Mouse (Mus musculus) liver, postnatal 0 days (tissue): Measurements from ENCODE around the gene Lce1k. TPM values are rescaled to one million over a fixed set of nuclear protein-coding genes. Genes with fewer than 3 reads are reported as not detected.
A peak's percentile ranks its signal among the peaks of the same experiment; 100 is the strongest.

Experiments
- ATAC-seq: fragments of 200-750 bp; cut with Nextera tagmentation; 2 replicates; pipeline ENCODE4 v1.8.0; 2017; ENCODE audit warnings: mild to moderate bottlenecking, moderate library complexity
- DNase-seq: peaks from one replicate; pipeline ENCODE4 v3.0.0-alpha.2; 2016
- H3K27ac ChIP-seq: fragments of 300-500 bp; sonication (generic); 2 replicates; pipeline ENCODE4 v1.5.1; 2014; ENCODE audit warnings: antibody characterized with exemption, moderate library complexity, mild to moderate bottlenecking, low read depth
- H3K27me3 ChIP-seq: fragments of 300-500 bp; sonication (generic); 2 replicates; pipeline ENCODE4 v1.6.1; 2014; ENCODE audit warnings: low read length, control low read depth, mixed read lengths; ENCODE audit not compliant: insufficient read depth
- H3K36me3 ChIP-seq: fragments of 300-500 bp; sonication (generic); replicated peaks from 2 replicates; pipeline ENCODE4 v1.6.1; 2014; ENCODE audit warnings: mild to moderate bottlenecking, control low read depth, low read length, moderate library complexity, mixed read lengths; ENCODE audit not compliant: insufficient read depth
- H3K4me1 ChIP-seq: fragments of 300-500 bp; sonication (generic); 2 replicates; pipeline ENCODE4 v1.6.1; 2014; ENCODE audit warnings: antibody characterized with exemption, mild to moderate bottlenecking, control low read depth; ENCODE audit not compliant: insufficient read depth
- H3K4me2 ChIP-seq: fragments of 300-500 bp; sonication (generic); 2 replicates; pipeline ENCODE4 v1.6.1; 2014; ENCODE audit warnings: low read depth, mild to moderate bottlenecking, low read length, moderate library complexity, mixed read lengths
- H3K4me3 ChIP-seq: fragments of 300-500 bp; sonication (generic); 2 replicates; pipeline ENCODE4 v1.5.1; 2014; ENCODE audit warnings: low read depth, low read length
- H3K9ac ChIP-seq: fragments of 300-500 bp; sonication (generic); replicated peaks from 2 replicates; pipeline ENCODE4 v1.6.1; 2014; ENCODE audit warnings: mild to moderate bottlenecking, moderate library complexity
- H3K9me3 ChIP-seq: fragments of 300-500 bp; sonication (generic); 2 replicates; pipeline ENCODE4 v1.6.1; 2016; ENCODE audit warnings: mild to moderate bottlenecking, control low read depth, low read length, mixed read lengths
- CTCF ChIP-seq: sonication (generic); IDR thresholded peaks from 2 replicates; pipeline ENCODE4 v1.5.1; 2016; ENCODE audit warnings: antibody characterized with exemption, low read depth
- EP300 ChIP-seq: IDR thresholded peaks from 2 replicates; pipeline ENCODE4 v1.6.1; 2016; ENCODE audit warnings: antibody characterized with exemption, low read depth, mild to moderate bottlenecking
- WGBS: fragments of 180-500 bp; shearing (Covaris S2); extraction: QIAGEN DNeasy Blood & Tissue Kit; methylation state at CpG from one replicate; pipeline ENCODE4 v1.1.7; 2014; ENCODE audit not compliant: insufficient replicate concordance; 5-methylcytosine and 5-hydroxymethylcytosine counted together
- polyA plus RNA-seq: library from polyadenylated mRNA; unstranded; fragments of >200 nt; fragmentation: Nextera tagmentation; extraction: Ambion mirVana; gene quantifications from 2 replicates; pipeline ENCODE4 v1.2.1, GENCODE M21; 2015

Lce1k gene
- polyA plus RNA-seq, 1 experiment from 2014 or later, result not detected

GRCm38 (mm10) chr3:92778799-92779198 is 28.9 kb downstream of the Lce1k start, which contains the start of gene Lce1i:
TSS of gene Lce1i (minus strand) at chr3:92778899.
- ATAC-seq (no peak), DNase-seq (no peak)
- no peaks in the 10 kb centered on the region for H3K27me3 ChIP-seq
- WGBS, result 76% methylated on average over 1 of the region's 1 CpGs
- no peaks in the 10 kb centered on the region for H3K9me3 ChIP-seq
- H3K27ac ChIP-seq, result no peak within 1 kb of the TSS
- H3K9ac ChIP-seq, result no peak within 1 kb of the TSS
- H3K4me3 ChIP-seq, result no peak within 1 kb of the TSS
- H3K4me2 ChIP-seq, result no peak within 1 kb of the TSS
- H3K36me3 ChIP-seq, result no peaks in the 10 kb centered on the region
- TF ChIP-seq CTCF (no peak), EP300 (no peak)
- H3K4me1 ChIP-seq, result no peaks in the 10 kb centered on the region

- Histone ChIP-seq H3K4me2 (no peak overlapping the region), H3K4me1 (no peaks in the 10 kb centered on the region), H3K4me3 (no peak overlapping the region), H3K27me3 (no peaks in the 10 kb centered on the region), H3K9me3 (no peaks in the 10 kb centered on the region), H3K36me3 (no peaks in the 10 kb centered on the region), H3K9ac (no peak overlapping the region), H3K27ac (no peak overlapping the region)
- TF ChIP-seq EP300 (no peak), CTCF (peak; percentile 35; the same call in 1 of the 2 replicates)
- 19% methylated on average over 3 of the region's 3 CpGs for WGBS
- no peak for ATAC-seq
- DNase-seq, result no peak
These were observed 36.1 kb downstream of the Lce1k start for GRCm38 (mm10) chr3:92771573-92771972.

DNA sequence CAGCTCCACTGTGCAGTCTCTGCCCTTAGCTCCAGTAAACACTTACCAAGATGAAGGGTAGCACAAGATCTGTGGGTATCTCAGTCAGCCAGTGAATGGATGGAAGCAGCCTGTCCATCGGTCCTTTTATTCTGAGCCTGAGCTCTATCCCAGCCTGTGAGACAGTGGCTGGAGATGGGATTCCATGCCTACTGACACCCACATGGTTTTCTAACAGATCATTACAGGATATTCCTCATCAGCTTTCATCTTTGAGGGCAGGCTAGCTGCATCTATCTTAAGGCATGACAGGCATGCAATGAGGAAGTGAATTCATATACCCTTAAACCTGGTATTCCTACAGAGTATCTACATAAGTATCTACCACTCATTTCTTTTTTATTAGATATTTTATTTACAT is 42.7 kb downstream of the Lce1k start, which contains the start of gene Lce1h:
Gene Lce1h, minus strand, starts transcription at position 101 of the 400 bp plus-strand sequence.
- ATAC-seq (no peak), DNase-seq (no peak)
- H3K4me1 ChIP-seq, result no peaks in the 10 kb centered on the region
- no peak for TF ChIP-seq EP300
- TF ChIP-seq CTCF, result no peak
- H3K4me2 ChIP-seq, result no peak within 1 kb of the TSS
- WGBS, result 75% methylated on average over 1 of the region's 1 CpGs
- no peaks in the 10 kb centered on the region for H3K9me3 ChIP-seq
- H3K27me3 ChIP-seq, result no peaks in the 10 kb centered on the region
- H3K4me3 ChIP-seq, result no peak within 1 kb of the TSS
- no peaks in the 10 kb centered on the region for H3K36me3 ChIP-seq
- no peak within 1 kb of the TSS for H3K27ac ChIP-seq
- no peak within 1 kb of the TSS for H3K9ac ChIP-seq

Other genes with a start within 250 kb of the Lce1k start
- gene Ivl, start 234.2 kb downstream of the Lce1k start, polyA plus RNA-seq, result not detected in 2 replicates
- 5.1 and 6.3 TPM in 2 replicates for gene Smcp, start 218.9 kb downstream of the Lce1k start, polyA plus RNA-seq
- gene 2210017I01Rik, start 200.4 kb downstream of the Lce1k start, polyA plus RNA-seq, result not detected in 2 replicates
- gene Lce6a, start 186.2 kb downstream of the Lce1k start, polyA plus RNA-seq, result not detected in 2 replicates
- not detected in 2 replicates for gene Lce1a1, start 159.6 kb downstream of the Lce1k start, polyA plus RNA-seq
- not detected in 2 replicates for gene Lce1b, start 151.0 kb downstream of the Lce1k start, polyA plus RNA-seq
- gene Lce1a2, start 137.6 kb downstream of the Lce1k start, polyA plus RNA-seq, result not detected in 2 replicates
- not detected in 2 replicates for gene Lce1c, start 128.6 kb downstream of the Lce1k start, polyA plus RNA-seq
- not detected in 2 replicates for gene Lce1d, start 120.7 kb downstream of the Lce1k start, polyA plus RNA-seq
- not detected in 2 replicates for gene Lce1e, start 98.8 kb downstream of the Lce1k start, polyA plus RNA-seq
- not detected in 2 replicates for gene Lce1f, start 87.5 kb downstream of the Lce1k start, polyA plus RNA-seq
- not detected in 2 replicates for gene Gm38119, start 68.8 kb downstream of the Lce1k start, polyA plus RNA-seq
- not detected in 2 replicates for gene Lce1g, start 55.6 kb downstream of the Lce1k start, polyA plus RNA-seq
- not detected in 2 replicates for gene Lce1h, start 42.8 kb downstream of the Lce1k start, polyA plus RNA-seq
- gene Lce1i, start 29.0 kb downstream of the Lce1k start, polyA plus RNA-seq, result not detected in 2 replicates
- gene Lce1j, start 17.4 kb downstream of the Lce1k start, polyA plus RNA-seq, result not detected in 2 replicates
- gene Kprp, start 19.4 kb upstream of the Lce1k start, polyA plus RNA-seq, result not detected in 2 replicates
- gene Lce1l, start 43.4 kb upstream of the Lce1k start, polyA plus RNA-seq, result not detected in 2 replicates
- not detected in 2 replicates for gene 2310050C09Rik, start 62.3 kb upstream of the Lce1k start, polyA plus RNA-seq
- gene Lce3a, start 118.3 kb upstream of the Lce1k start, polyA plus RNA-seq, result not detected in 2 replicates
- gene Lce3b, start 125.1 kb upstream of the Lce1k start, polyA plus RNA-seq, result not detected in 2 replicates
- not detected in 2 replicates for gene Lce3c, start 136.6 kb upstream of the Lce1k start, polyA plus RNA-seq
- not detected in 2 replicates for gene Lce3d, start 149.5 kb upstream of the Lce1k start, polyA plus RNA-seq
- gene Lce3e, start 159.2 kb upstream of the Lce1k start, polyA plus RNA-seq, result not detected in 2 replicates
- not detected in 2 replicates for gene Lce3f, start 184.3 kb upstream of the Lce1k start, polyA plus RNA-seq
- gene Crct1, start 207.8 kb upstream of the Lce1k start, polyA plus RNA-seq, result not detected in 2 replicates
- gene Lce1m, start 211.2 kb upstream of the Lce1k start, polyA plus RNA-seq, result not detected in 2 replicates